Mouse (Mus musculus) olfactory bulb, adult 2 months (tissue): ENCODE measurements around the gene Mcrip2.

Experiments
- CTCF ChIP-seq: fragments of 200-500 bp; IDR thresholded peaks from 2 replicates; pipeline ENCODE4 v1.5.1; 2012; ENCODE audit warnings: low read depth, mild to moderate bottlenecking, low read length, moderate library complexity; ENCODE audit not compliant: insufficient read depth
- POLR2A ChIP-seq: fragments of 200-500 bp; IDR thresholded peaks from 2 replicates; pipeline ENCODE4 v1.6.1; 2012; ENCODE audit warnings: mild to moderate bottlenecking, low read depth, low read length, moderate library complexity; ENCODE audit not compliant: insufficient read depth

GRCm38 (mm10) chr17:25883824-25884223 is 15.3 kb upstream of the Mcrip2 start:
- no peak for TF ChIP-seq POLR2A
- TF ChIP-seq CTCF, result no peak
